Mouse (Mus musculus): ENCODE data around the gene Cblc.

GRCm38 (mm10) chr7:19751070-19751383, 45.6 kb downstream of the Cblc start:
- TF ChIP-seq CTCF (conservative IDR thresholded peaks at IDR 0.05; ENCODE audit: low read length) (no peak), POU5F1 (IDR thresholded peaks at IDR 0.05; ENCODE audit: borderline replicate concordance, low read length) (no peak), NANOG (IDR thresholded peaks at IDR 0.05; ENCODE audit: borderline replicate concordance, low read length) (no peak)

Measured in E14TG2a.4 (cell line).